Mouse (Mus musculus) liver, embryonic 16.5 days (tissue): ENCODE measurements around the gene Tcf7l2. TPM values are rescaled to one million over a fixed set of nuclear protein-coding genes. Genes with fewer than 3 reads are reported as not detected.
A peak's percentile ranks its signal among the peaks of the same experiment; 100 is the strongest.

ENCODE experiments used
- ATAC-seq: fragments of 200-750 bp; cut with Nextera tagmentation; 2 replicates; pipeline ENCODE4 v1.8.0; 2017; ENCODE audit warnings: low read depth, mild to moderate bottlenecking, moderate number of reproducible peaks, moderate library complexity
- H3K27ac ChIP-seq: fragments of 300-500 bp; sonication (generic); 2 replicates; pipeline ENCODE4 v1.5.1; 2014; ENCODE audit warnings: mild to moderate bottlenecking, low read length
- H3K27me3 ChIP-seq: fragments of 300-500 bp; sonication (generic); 2 replicates; pipeline ENCODE4 v1.6.1; 2014; ENCODE audit warnings: low read depth, low read length, mixed read lengths; ENCODE audit not compliant: control insufficient read depth, insufficient read depth
- H3K36me3 ChIP-seq: fragments of 300-500 bp; sonication (generic); 2 replicates; pipeline ENCODE4 v1.6.1; 2014; ENCODE audit warnings: mild to moderate bottlenecking; ENCODE audit not compliant: control insufficient read depth, insufficient read depth
- H3K4me1 ChIP-seq: fragments of 300-500 bp; sonication (generic); 2 replicates; pipeline ENCODE4 v1.6.1; 2014; ENCODE audit warnings: low read depth, low read length, mixed read lengths; ENCODE audit not compliant: control insufficient read depth
- H3K4me2 ChIP-seq: fragments of 300-500 bp; sonication (generic); 2 replicates; pipeline ENCODE4 v1.6.1; 2014; ENCODE audit warnings: low read depth, low read length, mixed read lengths
- H3K4me3 ChIP-seq: fragments of 300-500 bp; sonication (generic); 2 replicates; pipeline ENCODE4 v1.5.1; 2014; ENCODE audit warnings: low read depth, mild to moderate bottlenecking, low read length
- H3K9ac ChIP-seq: fragments of 300-500 bp; sonication (generic); 2 replicates; pipeline ENCODE4 v1.6.1; 2014; ENCODE audit warnings: low read depth, low read length
- H3K9me3 ChIP-seq: fragments of 300-500 bp; sonication (generic); replicated peaks from 2 replicates; pipeline ENCODE4 v1.6.1; 2016; ENCODE audit warnings: low read length; ENCODE audit not compliant: control insufficient read depth
- WGBS: fragments of 180-500 bp; shearing (Covaris S2); extraction: QIAGEN DNeasy Blood & Tissue Kit; methylation state at CpG from one replicate; pipeline ENCODE4 v1.1.7; 2014; ENCODE audit not compliant: insufficient replicate concordance; 5-methylcytosine and 5-hydroxymethylcytosine counted together
- polyA plus RNA-seq: library from polyadenylated mRNA; unstranded; fragments of >200 nt; fragmentation: Nextera tagmentation; extraction: Ambion mirVana; gene quantifications from 2 replicates; pipeline ENCODE4 v1.2.1, GENCODE M21; 2015

The Tcf7l2 gene
- polyA plus RNA-seq, 1 experiment from 2014 or later, result 20.7 TPM

GRCm38 (mm10) chr19:55719083-55719482, 22.5 kb upstream of the Tcf7l2 start:
- Histone ChIP-seq H3K9me3 (no peaks in the 10 kb centered on the region), H3K27ac (no peak overlapping the region), H3K9ac (no peak overlapping the region), H3K4me3 (no peak overlapping the region), H3K4me1 (no peaks in the 10 kb centered on the region), H3K36me3 (no peaks in the 10 kb centered on the region), H3K27me3 (no peaks in the 10 kb centered on the region), H3K4me2 (no peak overlapping the region)
- WGBS, result 54% methylated on average over 6 of the region's 6 CpGs
- no peak for ATAC-seq

- Histone ChIP-seq H3K36me3 (no peaks in the 10 kb centered on the region), H3K9me3 (no peaks in the 10 kb centered on the region), H3K9ac (no peak overlapping the region), H3K4me1 (no peaks in the 10 kb centered on the region), H3K27me3 (no peaks in the 10 kb centered on the region), H3K4me3 (no peak overlapping the region), H3K4me2 (no peak overlapping the region), H3K27ac (no peak overlapping the region)
- no peak for ATAC-seq
- 70% methylated on average over 20 of the region's 20 CpGs for WGBS
These were observed 21.9 kb upstream of the Tcf7l2 start for GRCm38 (mm10) chr19:55719524-55720408.

- no peak for ATAC-seq
- Histone ChIP-seq H3K9me3 (no peaks in the 10 kb centered on the region), H3K4me3 (no peak overlapping the region), H3K4me1 (no peaks in the 10 kb centered on the region), H3K36me3 (no peaks in the 10 kb centered on the region), H3K9ac (no peak overlapping the region), H3K27me3 (no peaks in the 10 kb centered on the region), H3K27ac (no peak overlapping the region), H3K4me2 (no peak overlapping the region)
- 57% methylated on average over 16 of the region's 16 CpGs for WGBS
These were observed 21.1 kb upstream of the Tcf7l2 start for GRCm38 (mm10) chr19:55720409-55721092.

GRCm38 (mm10) chr19:55722376-55722775, 19.2 kb upstream of the Tcf7l2 start:
- no peak for ATAC-seq
- WGBS, result 47% methylated on average over 6 of the region's 6 CpGs

GRCm38 (mm10) chr19:55729376-55729775, 12.2 kb upstream of the Tcf7l2 start:
- Histone ChIP-seq H3K9me3 (no peaks in the 10 kb centered on the region), H3K4me1 (no peaks in the 10 kb centered on the region; the same call in 1 of the 2 replicates), H3K4me2 (no peak overlapping the region), H3K4me3 (no peak overlapping the region), H3K27me3 (no peaks in the 10 kb centered on the region), H3K9ac (no peak overlapping the region), H3K27ac (no peak overlapping the region), H3K36me3 (no peaks in the 10 kb centered on the region)
- 61% methylated on average over 8 of the region's 8 CpGs for WGBS
- no peak for ATAC-seq

More at GRCm38 (mm10) chr19:55722376-55722775, 19.2 kb upstream of the Tcf7l2 start:
- H3K9me3 ChIP-seq, result no peaks in the 10 kb centered on the region
- no peaks in the 10 kb centered on the region for H3K36me3 ChIP-seq
- H3K4me2 ChIP-seq, result no peak overlapping the region
- no peak overlapping the region for H3K4me3 ChIP-seq
- H3K27me3 ChIP-seq, result no peaks in the 10 kb centered on the region
- H3K4me1 ChIP-seq, result no peaks in the 10 kb centered on the region
- no peak overlapping the region for H3K27ac ChIP-seq
- H3K9ac ChIP-seq, result no peak overlapping the region

GRCm38 (mm10) chr19:55732499-55732898, 9.1 kb upstream of the Tcf7l2 start:
- Histone ChIP-seq H3K27ac (no peak overlapping the region), H3K27me3 (no peaks in the 10 kb centered on the region), H3K4me1 (no peaks in the 10 kb centered on the region; the same call in 1 of the 2 replicates), H3K4me3 (no peak overlapping the region), H3K4me2 (no peak overlapping the region), H3K36me3 (no peaks in the 10 kb centered on the region), H3K9me3 (no peaks in the 10 kb centered on the region), H3K9ac (no peak overlapping the region)
- WGBS, result 20% methylated on average over 6 of the region's 6 CpGs
- peak; percentile 32; the same call in 1 of the 2 replicates for ATAC-seq

- Histone ChIP-seq H3K4me1 (no peaks in the 10 kb centered on the region; the same call in 1 of the 2 replicates), H3K27ac (no peak overlapping the region)
- no peak for ATAC-seq
These were observed 8.6 kb upstream of the Tcf7l2 start for GRCm38 (mm10) chr19:55732994-55733393.

GRCm38 (mm10) chr19:55736016-55736415, 5.6 kb upstream of the Tcf7l2 start:
- peaks cover under 1% of the 10 kb centered on the region for H3K4me1 ChIP-seq
- no peak overlapping the region for H3K9ac ChIP-seq
- H3K27ac ChIP-seq, result no peak overlapping the region
- H3K27me3 ChIP-seq, result peaks cover 6% of the 10 kb centered on the region
- WGBS, result 38% methylated on average over 6 of the region's 6 CpGs
- no peaks in the 10 kb centered on the region for H3K9me3 ChIP-seq
- no peak overlapping the region for H3K4me3 ChIP-seq
- H3K36me3 ChIP-seq, result no peaks in the 10 kb centered on the region
- no peak overlapping the region for H3K4me2 ChIP-seq
- no peak for ATAC-seq

More at GRCm38 (mm10) chr19:55732994-55733393, 8.6 kb upstream of the Tcf7l2 start:
- Histone ChIP-seq H3K9ac (no peak overlapping the region), H3K9me3 (no peaks in the 10 kb centered on the region), H3K27me3 (no peaks in the 10 kb centered on the region), H3K36me3 (no peaks in the 10 kb centered on the region), H3K4me3 (no peak overlapping the region), H3K4me2 (no peak overlapping the region)
- WGBS, result 24% methylated on average over 3 of the region's 3 CpGs

GRCm38 (mm10) chr19:55739713-55740112, 1.9 kb upstream of the Tcf7l2 start:
- Histone ChIP-seq H3K27me3 (peaks cover 43% of the 10 kb centered on the region), H3K27ac (no peak overlapping the region), H3K36me3 (no peaks in the 10 kb centered on the region), H3K9ac (no peak overlapping the region), H3K4me2 (no peak overlapping the region), H3K9me3 (no peaks in the 10 kb centered on the region), H3K4me3 (no peak overlapping the region), H3K4me1 (peaks cover 3% of the 10 kb centered on the region)
- ATAC-seq, result no peak
- WGBS, result 57% methylated on average over 4 of the region's 4 CpGs
